Mouse (Mus musculus): ENCODE measurements at regions not wholly inside any gene's neighbourhood (a gene's known extent, or its start where the extent isn't known, plus 50 kb on each side); places are given as distances from the start of the nearest gene placed in this dataset.
A peak's percentile ranks its signal among the peaks of the same experiment; 100 is the strongest.
"Not testable (repeated sequence)": the region's sequence is repeated elsewhere in the genome, so short reads cannot be mapped to it uniquely, and the experiment has no call there.

DNA sequence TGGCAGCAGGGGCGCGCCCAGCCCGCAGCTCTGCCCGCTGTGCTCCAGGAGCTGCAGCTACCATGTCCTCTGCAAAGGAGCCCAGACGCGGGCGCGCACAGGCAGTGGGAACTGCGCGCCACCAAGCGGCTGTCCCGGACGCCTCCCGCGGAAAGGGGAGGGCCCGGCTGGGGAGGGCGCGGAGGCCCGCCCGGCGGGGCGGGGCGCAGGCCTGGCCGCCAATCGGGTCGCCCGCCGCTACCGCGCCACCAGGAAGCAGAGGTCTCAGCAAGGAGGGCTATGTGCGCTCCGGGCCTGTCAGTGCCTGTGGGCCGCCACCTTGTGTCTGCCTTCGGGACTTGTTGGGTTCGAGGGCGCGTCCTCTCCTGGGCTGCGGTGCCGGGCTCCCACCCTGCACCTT is 367.0 kb upstream of the Ywhaq start:
- DNase-seq, result peak; percentile 32

DNA sequence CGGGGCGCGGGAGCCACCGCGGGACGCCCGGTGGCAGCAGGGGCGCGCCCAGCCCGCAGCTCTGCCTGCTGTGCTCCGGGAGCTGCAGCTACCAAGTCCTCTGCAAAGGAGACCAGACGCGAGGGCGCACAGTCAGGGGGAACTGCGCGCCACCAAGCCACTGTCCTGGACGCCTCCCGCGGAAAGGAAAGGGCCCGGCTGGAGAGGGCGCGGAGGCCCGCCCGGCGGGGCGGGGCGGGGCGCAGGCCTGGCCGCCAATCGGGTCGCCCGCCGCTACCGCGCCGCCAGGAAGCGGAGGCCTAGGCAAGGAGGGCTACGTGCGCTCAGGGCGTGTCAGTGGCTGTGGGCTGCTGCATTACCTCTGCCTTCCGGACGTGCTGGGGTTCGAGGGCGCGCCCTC is 361.3 kb upstream of the Ywhaq start:
- DNase-seq, result not testable (repeated sequence)

DNA sequence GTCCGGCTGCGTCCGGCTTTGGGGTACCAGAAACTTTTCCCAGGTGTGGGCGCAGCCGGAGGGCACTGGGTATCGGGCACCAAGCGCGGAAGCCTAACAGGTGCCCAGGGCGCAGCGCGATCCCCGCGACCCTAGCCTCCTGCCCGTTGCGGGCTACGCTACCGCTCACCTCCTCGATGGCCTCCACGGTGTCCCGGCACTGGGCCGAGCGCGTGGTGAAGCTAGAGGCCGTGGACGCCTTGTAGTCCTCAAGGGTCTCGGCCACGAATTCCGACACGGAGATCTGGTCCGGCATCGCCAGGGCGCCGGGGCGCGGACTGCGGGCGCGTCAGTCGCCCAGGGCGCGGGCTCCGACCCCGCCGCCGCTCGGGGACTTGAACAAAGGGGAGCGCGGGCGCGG is 360.9 kb upstream of the Ywhaq start:
- DNase-seq, result not testable (repeated sequence)

- not testable (repeated sequence) for DNase-seq
Measured at GRCm38 (mm10) chr12:21767717-21768116, 350.3 kb upstream of the Ywhaq start.
